Mouse (Mus musculus) lung, postnatal 0 days (tissue): ENCODE measurements around the gene Ehbp1. TPM values are rescaled to one million over a fixed set of nuclear protein-coding genes. Genes with fewer than 3 reads are reported as not detected.
A peak's percentile ranks its signal among the peaks of the same experiment; 100 is the strongest.

Source experiments
- ATAC-seq: fragments of 200-750 bp; cut with Nextera tagmentation; 2 replicates; pipeline ENCODE4 v1.8.0; 2017; ENCODE audit warnings: moderate library complexity
- DNase-seq: peaks from one replicate; pipeline ENCODE4 v3.0.0-alpha.2; 2016; ENCODE audit warnings: low spot score
- H3K27ac ChIP-seq: fragments of 300-500 bp; sonication (generic); 2 replicates; pipeline ENCODE4 v1.5.1; 2014; ENCODE audit warnings: antibody characterized with exemption, mild to moderate bottlenecking, low read length, mixed read lengths
- H3K27me3 ChIP-seq: fragments of 300-500 bp; sonication (generic); replicated peaks from 2 replicates; pipeline ENCODE4 v1.6.1; 2014; ENCODE audit warnings: low read length, mixed read lengths; ENCODE audit not compliant: insufficient read depth
- H3K36me3 ChIP-seq: fragments of 300-500 bp; sonication (generic); 2 replicates; pipeline ENCODE4 v1.6.1; 2014; ENCODE audit warnings: low read length, mixed read lengths; ENCODE audit not compliant: insufficient read depth
- H3K4me1 ChIP-seq: fragments of 300-500 bp; sonication (generic); 2 replicates; pipeline ENCODE4 v1.6.1; 2014; ENCODE audit warnings: antibody characterized with exemption, low read depth, low read length, mixed read lengths; ENCODE audit not compliant: insufficient read depth
- H3K4me2 ChIP-seq: fragments of 300-500 bp; sonication (generic); replicated peaks from 2 replicates; pipeline ENCODE4 v1.6.1; 2014; ENCODE audit warnings: low read depth, mild to moderate bottlenecking, low read length, moderate library complexity, mixed read lengths
- H3K4me3 ChIP-seq: fragments of 300-500 bp; sonication (generic); 2 replicates; pipeline ENCODE4 v1.5.1; 2014; ENCODE audit warnings: low read depth, low read length
- H3K9ac ChIP-seq: fragments of 300-500 bp; sonication (generic); replicated peaks from 2 replicates; pipeline ENCODE4 v1.6.1; 2014; ENCODE audit warnings: low read depth, mild to moderate bottlenecking
- H3K9me3 ChIP-seq: fragments of 300-500 bp; sonication (generic); 2 replicates; pipeline ENCODE4 v1.6.1; 2016; ENCODE audit warnings: low read length, mixed read lengths
- CTCF ChIP-seq: IDR thresholded peaks from 2 replicates; pipeline ENCODE4 v1.5.1; 2016; ENCODE audit warnings: antibody characterized with exemption, mild to moderate bottlenecking
- EP300 ChIP-seq: IDR thresholded peaks from 2 replicates; pipeline ENCODE4 v1.6.1; 2016; ENCODE audit warnings: antibody characterized with exemption, mild to moderate bottlenecking, control low read depth
- WGBS: fragments of 180-500 bp; shearing (Covaris S2); extraction: QIAGEN DNeasy Blood & Tissue Kit; methylation state at CpG from one replicate; pipeline ENCODE4 v1.1.7; 2014; 5-methylcytosine and 5-hydroxymethylcytosine counted together
- polyA plus RNA-seq: library from polyadenylated mRNA; unstranded; fragments of >200 nt; fragmentation: Nextera tagmentation; extraction: Ambion mirVana; gene quantifications from 2 replicates; pipeline ENCODE4 v1.2.1, GENCODE M21; 2015

The Ehbp1 gene
- polyA plus RNA-seq, 1 experiment from 2014 or later: 5.1 TPM

GRCm38 (mm10) chr11:22016341-22016740, 325.8 kb downstream of the Ehbp1 start:
- Histone ChIP-seq H3K4me1 (no peaks in the 10 kb centered on the region), H3K9me3 (no peaks in the 10 kb centered on the region), H3K4me2 (no peak overlapping the region), H3K27ac (no peak overlapping the region), H3K36me3 (no peaks in the 10 kb centered on the region), H3K4me3 (no peak overlapping the region), H3K9ac (no peak overlapping the region), H3K27me3 (no peaks in the 10 kb centered on the region)
- DNase-seq (no peak), ATAC-seq (no peak)
- 74% methylated on average over 3 of the region's 3 CpGs for WGBS
- TF ChIP-seq EP300 (no peak), CTCF (no peak)

GRCm38 (mm10) chr11:22008817-22009216, 333.3 kb downstream of the Ehbp1 start:
- 33% methylated on average over 2 of the region's 2 CpGs for WGBS
- no peak overlapping the region for H3K9ac ChIP-seq
- no peak overlapping the region for H3K27ac ChIP-seq
- no peak for TF ChIP-seq EP300
- no peak for TF ChIP-seq CTCF
- DNase-seq (peak; percentile 56), ATAC-seq (no peak)
- no peak overlapping the region for H3K4me2 ChIP-seq
- no peaks in the 10 kb centered on the region for H3K9me3 ChIP-seq
- 0 out of 2 replicates have a peak, but pooled peaks cover 4% of the 10 kb centered on the region for H3K4me1 ChIP-seq
- 0 out of 2 replicates have a peak, but pooled peaks cover 3% of the 10 kb centered on the region for H3K36me3 ChIP-seq
- H3K27me3 ChIP-seq: peaks cover 38% of the 10 kb centered on the region
- no peak overlapping the region for H3K4me3 ChIP-seq

DNA sequence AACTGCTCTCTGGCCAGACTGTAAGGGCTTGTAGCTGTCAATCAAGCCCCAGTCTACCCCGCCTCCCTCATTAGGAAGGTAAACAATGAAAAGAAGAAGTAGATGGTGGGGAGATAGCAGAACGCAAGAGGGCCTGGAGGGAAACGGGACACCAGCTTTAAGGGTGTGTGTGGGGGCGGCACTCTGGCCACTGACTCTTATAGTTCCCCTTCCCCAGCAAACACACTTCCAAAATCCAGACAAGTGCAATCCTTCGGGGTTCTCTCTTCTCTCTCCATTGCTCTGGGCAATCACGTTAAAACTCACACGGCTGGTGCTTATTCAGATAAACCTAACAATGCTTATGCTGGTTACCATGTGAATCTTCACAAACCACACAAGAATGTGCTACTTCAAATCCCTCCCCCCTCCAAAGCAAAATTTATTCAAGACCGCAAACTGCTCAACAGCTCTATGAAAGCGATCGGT, 333.9 kb downstream of the Ehbp1 start:
- Histone ChIP-seq H3K4me1 (0 out of 2 replicates have a peak, but pooled peaks cover 8% of the 10 kb centered on the region), H3K27ac (no peak overlapping the region), H3K36me3 (0 out of 2 replicates have a peak, but pooled peaks cover 3% of the 10 kb centered on the region), H3K27me3 (peaks cover 38% of the 10 kb centered on the region), H3K4me3 (no peak overlapping the region), H3K9ac (no peak overlapping the region), H3K9me3 (no peaks in the 10 kb centered on the region), H3K4me2 (0 out of 2 replicates have a peak overlapping the region, but pooled peaks have one; percentile 2)
- 20% methylated on average over 10 of the region's 10 CpGs for WGBS
- TF ChIP-seq CTCF (no peak), EP300 (no peak)
- ATAC-seq (no peak), DNase-seq (no peak)

DNA sequence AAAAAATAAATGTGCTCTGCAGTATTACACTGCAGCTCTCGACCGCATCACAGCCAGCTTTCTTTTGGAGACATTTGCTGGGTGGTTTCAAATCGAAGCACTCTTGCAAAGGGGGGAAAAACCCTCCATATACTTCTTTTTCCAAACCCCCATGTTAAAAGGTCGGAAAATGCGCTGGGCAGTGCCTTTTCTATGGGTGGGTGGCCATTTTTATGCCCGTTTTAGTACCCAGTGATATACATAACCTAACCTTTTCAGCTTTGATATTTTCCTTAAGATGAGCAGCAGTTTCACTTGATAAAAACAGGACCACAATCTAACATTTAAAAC, 334.3 kb downstream of the Ehbp1 start:
- TF ChIP-seq CTCF (no peak), EP300 (no peak)
- Histone ChIP-seq H3K4me3 (no peak overlapping the region), H3K27me3 (peaks cover 39% of the 10 kb centered on the region), H3K4me1 (0 out of 2 replicates have a peak, but pooled peaks cover 8% of the 10 kb centered on the region), H3K36me3 (0 out of 2 replicates have a peak, but pooled peaks cover 3% of the 10 kb centered on the region), H3K4me2 (no peak overlapping the region), H3K9ac (no peak overlapping the region), H3K27ac (no peak overlapping the region), H3K9me3 (no peaks in the 10 kb centered on the region)
- WGBS: 20% methylated on average over 6 of the region's 6 CpGs
- DNase-seq (no peak), ATAC-seq (no peak)

- ATAC-seq (no peak), DNase-seq (no peak)
- Histone ChIP-seq H3K9me3 (no peaks in the 10 kb centered on the region), H3K4me1 (peaks cover 13% of the 10 kb centered on the region; the same call in 1 of the 2 replicates), H3K27ac (no peak overlapping the region), H3K27me3 (peaks cover 44% of the 10 kb centered on the region), H3K4me2 (no peak overlapping the region), H3K4me3 (no peak overlapping the region), H3K9ac (no peak overlapping the region), H3K36me3 (0 out of 2 replicates have a peak, but pooled peaks cover 3% of the 10 kb centered on the region)
- TF ChIP-seq EP300 (no peak), CTCF (no peak)
- 33% methylated on average over 18 of the region's 20 CpGs for WGBS
These were observed 334.9 kb downstream of the Ehbp1 start for GRCm38 (mm10) chr11:22007088-22007780.

DNA sequence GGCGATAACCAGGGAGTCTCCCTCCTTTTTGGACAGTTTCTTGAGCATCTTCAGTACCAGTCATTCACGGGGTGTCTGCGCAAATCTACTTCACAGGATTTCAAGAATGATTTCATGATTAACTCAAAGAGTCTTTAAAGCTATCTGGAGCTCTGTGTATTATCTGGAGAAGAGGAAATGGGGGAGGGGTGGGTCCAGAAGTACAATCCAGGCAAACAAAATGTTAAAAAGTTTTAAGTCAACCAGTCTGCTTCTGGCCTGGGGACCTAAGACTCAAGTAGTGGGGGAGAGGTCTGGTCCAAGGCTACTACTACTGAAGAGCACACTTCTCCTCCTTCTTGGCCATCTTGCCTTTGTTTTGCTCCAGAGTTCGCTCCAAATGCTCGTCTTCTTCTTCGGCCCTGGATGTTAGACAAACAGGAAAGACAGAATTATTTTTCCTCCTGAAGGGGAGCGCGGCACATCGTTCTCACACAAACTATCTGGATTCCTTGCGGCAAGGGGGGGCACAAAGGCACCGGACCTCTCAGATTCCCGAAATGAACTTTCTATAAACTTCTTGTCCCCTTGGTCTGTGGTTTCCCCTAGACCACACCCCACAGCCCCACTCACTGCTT, 335.5 kb downstream of the Ehbp1 start:
- Histone ChIP-seq H3K27me3 (peaks cover 50% of the 10 kb centered on the region), H3K4me2 (no peak overlapping the region), H3K27ac (no peak overlapping the region), H3K9ac (no peak overlapping the region), H3K36me3 (0 out of 2 replicates have a peak, but pooled peaks cover 3% of the 10 kb centered on the region), H3K9me3 (no peaks in the 10 kb centered on the region), H3K4me3 (no peak overlapping the region), H3K4me1 (peaks cover 15% of the 10 kb centered on the region)
- ATAC-seq (no peak), DNase-seq (no peak)
- 58% methylated on average over 12 of the region's 12 CpGs for WGBS
- TF ChIP-seq CTCF (no peak), EP300 (no peak)
